Mouse (Mus musculus): ENCODE results near the gene Mdm2.

- TF ChIP-seq CTCF (IDR thresholded peaks at IDR 0.05; ENCODE audit: extremely low read depth, insufficient read depth, insufficient read length, insufficient replicate concordance) (no peak), POLR2A (IDR thresholded peaks at IDR 0.05; ENCODE audit: low read depth, low read length) (no peak)
Measured at GRCm38 (mm10) chr10:117706440-117706839, 4.1 kb downstream of the Mdm2 start.
